Mouse (Mus musculus) Patski (cell line): ENCODE measurements around the gene Gm20489. TPM values are rescaled to one million over a fixed set of nuclear protein-coding genes. Genes with fewer than 3 reads are reported as not detected.
A peak's percentile ranks its signal among the peaks of the same experiment; 100 is the strongest.

ENCODE experiments used
- ATAC-seq: fragments of 100-300 bp; one replicate; pipeline ENCODE4 v1.8.0; 2021
- CTCF ChIA-PET: fragments of 350-600 bp; sonication (Branson Sonifier 250); formaldehyde crosslinking; loops from one replicate; lab custom pipeline; 2022; ENCODE audit warnings: inconsistent platforms; lab: Charles Lee
- POLR2A ChIA-PET: fragments of 350-600 bp; sonication (Branson Sonifier 250); formaldehyde crosslinking; loops from one replicate; lab custom pipeline; 2022; ENCODE audit warnings: antibody characterized with exemption, inconsistent platforms; lab: Charles Lee
- DNase-seq: peaks from one replicate; pipeline ENCODE4 v3.0.0-alpha.2; 2011; ENCODE audit warnings: low read depth, low spot score
- H3K27me3 ChIP-seq: fragments of 371-371 bp; one replicate; pipeline ENCODE4 v1.5.1; 2021
- CTCF ChIP-seq: fragments of 100-300 bp; IDR thresholded peaks from one replicate; pipeline ENCODE4 v1.5.1; 2021
- in situ Hi-C: fragments of 300-500 bp; cut with MboI; formaldehyde crosslinking; loops from 3 replicates; pipeline ENCODE4 v1.11.1; 2018; ENCODE audit warnings: low pct_unique_long_range_greater_than_20kb, mixed read lengths
- polyA plus RNA-seq: library from polyadenylated mRNA; unstranded; gene quantifications from one replicate; pipeline ENCODE4 v1.2.3, GENCODE M21; 2021

The Gm20489 gene
- polyA plus RNA-seq, 1 experiment from 2014 or later = not detected

GRCm38 (mm10) chrX:101288432-101288831 is 19.6 kb upstream of the Gm20489 start:
- POLR2A ChIA-PET = no interaction called here
- CTCF ChIA-PET = no interaction called here
- no peak for TF ChIP-seq CTCF
- no peak for DNase-seq
- peaks cover 4% of the 10 kb centered on the region for H3K27me3 ChIP-seq
- no peak for ATAC-seq
- in situ Hi-C loops = loop anchor here (10.0 kb wide), 1 partner anchor 154 kb away; no protein-coding TSS in a partner anchor

GRCm38 (mm10) chrX:101287543-101287942 is 18.7 kb upstream of the Gm20489 start:
- POLR2A ChIA-PET = no interaction called here
- in situ Hi-C loops = loop anchor here (10.0 kb wide), 1 partner anchor 153 kb away; no protein-coding TSS in a partner anchor
- peaks cover 4% of the 10 kb centered on the region for H3K27me3 ChIP-seq
- DNase-seq = no peak
- no peak for TF ChIP-seq CTCF
- ATAC-seq = no peak
- CTCF ChIA-PET = interaction anchor here (1.8 kb wide), 1 partner anchor 156 kb away, joined by 7 read pairs; no protein-coding TSS in a partner anchor

- ATAC-seq = no peak
- POLR2A ChIA-PET = no interaction called here
- no peak for DNase-seq
- CTCF ChIA-PET = interaction anchor here (1.8 kb wide), 1 partner anchor 155 kb away, joined by 7 read pairs; no protein-coding TSS in a partner anchor
- in situ Hi-C loops = loop anchor here (10.0 kb wide), 1 partner anchor 151 kb away; no protein-coding TSS in a partner anchor
- H3K27me3 ChIP-seq = no peaks in the 10 kb centered on the region
- TF ChIP-seq CTCF = no peak
Measured at GRCm38 (mm10) chrX:101285953-101286670, 17.3 kb upstream of the Gm20489 start.

GRCm38 (mm10) chrX:101285534-101285933 is 16.7 kb upstream of the Gm20489 start:
- CTCF ChIA-PET = interaction anchor here (0.8 to 1.0 kb wide), 2 partner anchors 16 to 157 kb away, joined by 3 read pairs; no protein-coding TSS in a partner anchor
- H3K27me3 ChIP-seq = no peaks in the 10 kb centered on the region
- in situ Hi-C loops = loop anchor here (10.0 kb wide), 1 partner anchor 151 kb away; no protein-coding TSS in a partner anchor
- POLR2A ChIA-PET = no interaction called here
- TF ChIP-seq CTCF = no peak
- ATAC-seq (no peak), DNase-seq (no peak)

GRCm38 (mm10) chrX:101282813-101283212 is 14.0 kb upstream of the Gm20489 start:
- ChIA-PET CTCF (no interaction called here), POLR2A (no interaction called here)
- no peak for TF ChIP-seq CTCF
- in situ Hi-C loops = loop anchor here (10.0 kb wide), 1 partner anchor 148 kb away; no protein-coding TSS in a partner anchor
- no peaks in the 10 kb centered on the region for H3K27me3 ChIP-seq
- DNase-seq (no peak), ATAC-seq (no peak)

- ChIA-PET POLR2A (interaction anchor here (0.5 kb wide), 1 partner anchor 59 kb away, joined by 4 read pairs; no protein-coding TSS in a partner anchor), CTCF (interaction anchor here (1.9 kb wide), 1 partner anchor 55 kb away, joined by 5 read pairs; no protein-coding TSS in a partner anchor)
- TF ChIP-seq CTCF = no peak
- ATAC-seq = peak; percentile 91
- peaks cover 20% of the 10 kb centered on the region for H3K27me3 ChIP-seq
- DNase-seq = peak; percentile 46
- in situ Hi-C loops = no loop called here
Measured at GRCm38 (mm10) chrX:101273875-101274738, 5.3 kb upstream of the Gm20489 start, which contains the start of gene Med12. Gene Med12 (plus strand): TSS chrX:101274030.

- in situ Hi-C loops = no loop called here
- H3K27me3 ChIP-seq = peaks cover 20% of the 10 kb centered on the region
- TF ChIP-seq CTCF = no peak
- no peak for DNase-seq
- POLR2A ChIA-PET = no interaction called here
- CTCF ChIA-PET = interaction anchor here (1.9 kb wide), 1 partner anchor 56 kb away, joined by 5 read pairs; no protein-coding TSS in a partner anchor
- no peak for ATAC-seq
Measured at GRCm38 (mm10) chrX:101273410-101273809, 4.6 kb upstream of the Gm20489 start.

- CTCF ChIA-PET = interaction anchor here (1.2 to 1.6 kb wide), 2 partner anchors 11 to 21 kb away, joined by 3 read pairs; no protein-coding TSS in a partner anchor
- DNase-seq (no peak), ATAC-seq (no peak)
- no peak for TF ChIP-seq CTCF
- peaks cover 25% of the 10 kb centered on the region for H3K27me3 ChIP-seq
- POLR2A ChIA-PET = no interaction called here
- in situ Hi-C loops = no loop called here
Measured at GRCm38 (mm10) chrX:101268025-101268754, 633 bp downstream of the Gm20489 start, which contains the start of gene Il2rg. Gene Il2rg (minus strand): TSS chrX:101268255.

- in situ Hi-C loops = no loop called here
- no peak for DNase-seq
- POLR2A ChIA-PET = no interaction called here
- no peak for ATAC-seq
- TF ChIP-seq CTCF = no peak
- CTCF ChIA-PET = interaction anchor here (1.2 kb wide), 1 partner anchor 20 kb away, joined by 3 read pairs; no protein-coding TSS in a partner anchor
- H3K27me3 ChIP-seq = peaks cover 26% of the 10 kb centered on the region
Measured at GRCm38 (mm10) chrX:101266631-101267030, 2.2 kb downstream of the Gm20489 start.
